Mouse (Mus musculus): ENCODE results near the gene Tut1.

GRCm38 (mm10) chr19:8985891-8986290 lies 32.2 kb downstream of the Tut1 start:
- no peak for TF ChIP-seq CTCF (IDR thresholded peaks at IDR 0.05; ENCODE audit: low read depth)
- TF ChIP-seq EP300 (IDR thresholded peaks at IDR 0.05; ENCODE audit: low read depth) = no peak

All from heart, postnatal 0 days (tissue).